Mouse (Mus musculus) cerebellum, adult 2 months (tissue): Measurements from ENCODE around the gene Prok2.

ENCODE experiments used
- CTCF ChIP-seq: fragments of 200-500 bp; IDR thresholded peaks from 2 replicates; pipeline ENCODE4 v1.5.1; 2011; ENCODE audit warnings: low read depth, mild to moderate bottlenecking, control low read depth, low read length, moderate library complexity, borderline replicate concordance; ENCODE audit not compliant: insufficient read depth
- POLR2A ChIP-seq: fragments of 200-500 bp; IDR thresholded peaks from 2 replicates; pipeline ENCODE4 v1.6.1; 2011; ENCODE audit warnings: low read length, control low read depth, borderline replicate concordance; ENCODE audit not compliant: insufficient read depth

DNA sequence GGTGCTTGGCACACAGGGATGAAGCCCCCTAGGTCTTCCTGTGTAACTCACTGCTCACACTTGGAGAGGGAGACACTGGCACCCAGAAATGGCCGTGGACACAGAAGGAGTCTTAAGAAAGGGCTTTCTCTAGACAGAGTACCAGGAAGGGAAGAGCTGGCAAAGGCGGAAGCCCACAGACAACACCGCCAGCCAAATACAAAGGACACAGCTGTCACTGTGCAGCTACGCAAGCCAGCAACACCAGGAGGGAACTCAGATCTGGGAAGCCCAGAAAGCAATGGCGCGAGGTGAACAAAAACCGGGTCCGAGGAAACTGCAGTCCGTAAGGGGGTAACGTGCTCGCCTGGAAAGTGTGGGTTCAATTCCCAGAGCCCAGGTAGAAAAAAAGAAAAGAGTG is 48.1 kb downstream of the Prok2 start:
- no peak for TF ChIP-seq CTCF
- TF ChIP-seq POLR2A = no peak
